8 mouse cellular contexts compared by ENCODE assay signal in the genomic region with DNA sequence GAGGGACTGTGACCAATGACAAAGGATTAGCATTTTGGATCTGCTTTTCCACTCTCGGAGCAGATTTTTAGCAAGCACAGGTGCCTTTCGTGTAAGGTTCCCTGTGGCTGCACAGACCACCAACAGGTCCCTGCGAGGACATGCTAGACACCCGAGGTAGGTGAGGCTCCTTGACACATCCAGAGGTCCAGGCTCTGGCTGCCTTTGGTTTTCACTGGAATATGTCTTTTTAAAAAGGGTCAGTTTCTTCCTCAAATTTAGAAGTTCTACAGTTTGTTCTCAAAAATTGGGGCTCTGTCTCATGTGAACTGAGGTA. TPM values are rescaled to one million over a fixed set of nuclear protein-coding genes. Genes with fewer than 3 reads are reported as not detected.
DNase-seq lines count a peak whose midpoint lies in the region; ATAC-seq and TF ChIP-seq lines count a peak whose summit lies in the region.

No protein-coding gene starts in this region.

- no peak for TF ChIP-seq POLR2A in cortical plate, adult 2 months (IDR thresholded peaks at IDR 0.05; ENCODE audit: extremely low read depth, insufficient read depth, low read length)

- peak overlapping the region; percentile 52; the same call in 1 of the 2 replicates for H3K9ac ChIP-seq in kidney, embryonic 14.5 days (ENCODE audit: low read depth, low read length)
- H3K9ac ChIP-seq in hindbrain, embryonic 15.5 days = peak overlapping the region; percentile 45
- H3K9ac ChIP-seq in midbrain, embryonic 14.5 days (replicated peaks; ENCODE audit: low read length) = peak overlapping the region; percentile 49; the same call in 1 of the 2 replicates

- H3K27ac ChIP-seq in kidney, embryonic 14.5 days (ENCODE audit: low read depth, low read length) = no peak overlapping the region; the same call in 1 of the 2 replicates
- no peak overlapping the region for H3K27ac ChIP-seq in cortical plate, adult 2 months (ENCODE audit: insufficient read depth, low read length)
- H3K27ac ChIP-seq in hindbrain, embryonic 15.5 days (replicated peaks) = peak overlapping the region; percentile 81
- peak overlapping the region; percentile 72 for H3K27ac ChIP-seq in midbrain, embryonic 14.5 days (replicated peaks; ENCODE audit: low read depth, low read length)

- DNase-seq in kidney, postnatal 4 days = no peak
- no peak for DNase-seq in midbrain, embryonic 14.5 days
- no peak for DNase-seq in cerebellum, adult 8-10 months
- no peak for DNase-seq in urinary bladder, adult 18-20 months (ENCODE audit: low spot score in 2 of 2)

- peak; percentile 24; the same call in 1 of the 2 replicates for ATAC-seq in kidney, embryonic 14.5 days (ENCODE audit: low FRiP score, low TSS enrichment)
- peak; percentile 2; the same call in 1 of the 2 replicates for ATAC-seq in hindbrain, embryonic 15.5 days (ENCODE audit: low FRiP score, low read depth)
- no peak for ATAC-seq in midbrain, embryonic 14.5 days (ENCODE audit: low FRiP score, low TSS enrichment)
- no peak for ATAC-seq in granulocyte monocyte progenitor cell, adult 5-6 weeks (replicated peaks; ENCODE audit: poor library complexity, severe bottlenecking)

- peak overlapping the region; percentile 69 for H3K4me2 ChIP-seq in kidney, embryonic 14.5 days (replicated peaks; ENCODE audit: low read depth, low read length)
- H3K4me2 ChIP-seq in hindbrain, embryonic 15.5 days = peak overlapping the region; percentile 67
- peak overlapping the region; percentile 56 for H3K4me2 ChIP-seq in midbrain, embryonic 14.5 days (ENCODE audit: low read length)

- no peaks in the 10 kb centered on the region for H3K36me3 ChIP-seq in kidney, embryonic 14.5 days (ENCODE audit: control insufficient read depth, insufficient read depth, low read length)
- H3K36me3 ChIP-seq in hindbrain, embryonic 15.5 days = no peaks in the 10 kb centered on the region
- no peaks in the 10 kb centered on the region for H3K36me3 ChIP-seq in midbrain, embryonic 14.5 days (ENCODE audit: control insufficient read depth, insufficient read depth, low read length)

- no peaks in the 10 kb centered on the region for H3K27me3 ChIP-seq in kidney, embryonic 14.5 days (ENCODE audit: control insufficient read depth, insufficient read depth, low read length)
- no peaks in the 10 kb centered on the region for H3K27me3 ChIP-seq in hindbrain, embryonic 15.5 days
- no peaks in the 10 kb centered on the region for H3K27me3 ChIP-seq in midbrain, embryonic 14.5 days (ENCODE audit: control insufficient read depth, insufficient read depth, low read length)

- peaks cover 19% of the 10 kb centered on the region for H3K4me1 ChIP-seq in kidney, embryonic 14.5 days (ENCODE audit: control insufficient read depth, insufficient read depth, low read length)
- no peaks in the 10 kb centered on the region for H3K4me1 ChIP-seq in cortical plate, adult 2 months (ENCODE audit: control insufficient read depth, insufficient read depth, low read length)
- peaks cover 30% of the 10 kb centered on the region for H3K4me1 ChIP-seq in hindbrain, embryonic 15.5 days (replicated peaks)
- peaks cover 38% of the 10 kb centered on the region for H3K4me1 ChIP-seq in midbrain, embryonic 14.5 days (ENCODE audit: control insufficient read depth, insufficient read depth, low read length)

- 3% methylated on average over 4 of the region's 4 CpGs for WGBS in kidney, embryonic 14.5 days
- 5% methylated on average over 4 of the region's 4 CpGs for WGBS in hindbrain, embryonic 15.5 days
- WGBS in midbrain, embryonic 14.5 days = 3% methylated on average over 4 of the region's 4 CpGs

- no peaks in the 10 kb centered on the region for H3K9me3 ChIP-seq in kidney, embryonic 14.5 days (ENCODE audit: control insufficient read depth, low read length)
- no peaks in the 10 kb centered on the region for H3K9me3 ChIP-seq in hindbrain, embryonic 15.5 days
- H3K9me3 ChIP-seq in midbrain, embryonic 14.5 days (ENCODE audit: control insufficient read depth, low read length) = no peaks in the 10 kb centered on the region

- no peak for TF ChIP-seq CTCF in cortical plate, adult 2 months (IDR thresholded peaks at IDR 0.05; ENCODE audit: extremely low read depth, insufficient read depth, low read length)

- peak overlapping the region; percentile 40 for H3K4me3 ChIP-seq in kidney, embryonic 14.5 days (ENCODE audit: low read length)
- H3K4me3 ChIP-seq in cortical plate, adult 2 months (ENCODE audit: insufficient read depth, low read length) = peak overlapping the region; percentile 30
- peak overlapping the region; percentile 36 for H3K4me3 ChIP-seq in hindbrain, embryonic 15.5 days
- peak overlapping the region; percentile 24 for H3K4me3 ChIP-seq in midbrain, embryonic 14.5 days (replicated peaks; ENCODE audit: low read depth, low read length)

RNA-seq across cellular contexts. Expression of gene Maml3, which starts 34.8 kb away (rescaled TPM):
- polyA plus RNA-seq in kidney, embryonic 14.5 days (2014; fragmentation: Nextera tagmentation; extraction: Ambion mirVana) = 8.4 and 9.4 TPM in 2 replicates
- polyA plus RNA-seq in cortical plate, adult 2 months (2012; rRNA removed) = 2.4 and 2.7 TPM in 2 replicates
- polyA plus RNA-seq in hindbrain, embryonic 15.5 days (2015; fragmentation: Nextera tagmentation; extraction: Ambion mirVana) = 7.7 and 7.8 TPM in 2 replicates
- 8.4 and 10.3 TPM in 2 replicates for polyA plus RNA-seq in midbrain, embryonic 14.5 days (2014; fragmentation: Nextera tagmentation; extraction: Ambion mirVana)
- 12.3 and 16.3 TPM in 2 replicates for total RNA-seq in granulocyte monocyte progenitor cell, adult 5-6 weeks (2014; fragmentation: Nextera tagmentation)
- 4.7 and 4.9 TPM in 2 replicates for total RNA-seq in granulocyte monocyte progenitor cell, adult 5-6 weeks (2017)

Comparison
In these comparisons a context has a peak if more than half of its experiments do, and no peak if none do; other contexts are left out.
1. ATAC-seq: peak in kidney, embryonic 14.5 days (single experiment) and hindbrain, embryonic 15.5 days (single experiment); none in midbrain, embryonic 14.5 days (single experiment) and granulocyte monocyte progenitor cell, adult 5-6 weeks (single experiment).
2. H3K27ac ChIP-seq: peak in hindbrain, embryonic 15.5 days (single experiment) and midbrain, embryonic 14.5 days (single experiment); none in kidney, embryonic 14.5 days (single experiment) and cortical plate, adult 2 months (single experiment).
3. Peak in every context shown above with its lines, with median percentiles within 50 percentile points of each other: H3K4me2 ChIP-seq, H3K4me3 ChIP-seq and H3K9ac ChIP-seq.